Mouse (Mus musculus) ovary, postnatal 14 days (tissue): Measurements from ENCODE around the gene Ltv1.
"Not testable (repeated sequence)": the region's sequence is repeated elsewhere in the genome, so short reads cannot be mapped to it uniquely, and the experiment has no call there.

Source experiments
- DNase-seq: peaks from one replicate; pipeline ENCODE4 v3.0.0; 2022; ENCODE audit warnings: low spot score

The Ltv1 gene

DNA sequence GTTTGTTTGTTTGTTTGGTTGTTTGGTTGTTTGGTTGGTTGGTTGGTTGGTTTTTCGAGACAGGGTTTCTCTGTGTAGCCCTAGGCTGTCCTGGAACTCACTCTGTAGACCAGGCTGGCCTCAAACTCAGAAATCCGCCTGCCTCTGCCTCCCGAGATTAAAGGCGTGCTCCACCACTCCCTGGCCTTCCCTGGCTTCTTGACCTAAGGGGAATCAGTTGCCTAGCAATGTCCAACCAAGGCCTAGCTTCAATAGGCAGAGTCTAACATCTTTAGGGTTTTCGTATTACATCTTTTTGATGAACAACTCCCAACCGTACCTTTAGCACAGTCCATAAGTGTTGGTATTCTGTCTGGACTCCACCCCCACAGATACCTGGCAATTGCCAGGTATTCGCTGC lies 528 bp upstream of the Ltv1 start:
- DNase-seq = not testable (repeated sequence)

DNA sequence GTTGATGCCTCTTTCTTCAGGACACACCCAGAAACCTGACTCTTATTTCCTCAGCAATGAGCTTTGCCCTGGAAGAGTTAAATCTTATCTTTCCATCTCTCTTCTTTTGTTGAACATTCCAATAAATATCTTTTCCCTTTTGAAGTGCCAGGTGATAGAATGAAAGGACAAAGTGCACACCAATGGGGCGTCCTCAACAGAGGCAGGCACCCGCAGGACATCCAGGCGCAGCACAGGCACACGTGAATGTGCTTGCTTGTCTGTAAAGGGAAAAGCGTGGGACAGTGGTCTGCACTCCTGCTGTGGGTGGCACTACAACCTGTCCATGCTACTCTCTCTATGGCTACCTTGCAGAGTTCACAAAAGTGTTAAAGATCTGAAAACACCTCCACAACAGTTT lies 3.1 kb downstream of the Ltv1 start:
- DNase-seq = no peak

DNA sequence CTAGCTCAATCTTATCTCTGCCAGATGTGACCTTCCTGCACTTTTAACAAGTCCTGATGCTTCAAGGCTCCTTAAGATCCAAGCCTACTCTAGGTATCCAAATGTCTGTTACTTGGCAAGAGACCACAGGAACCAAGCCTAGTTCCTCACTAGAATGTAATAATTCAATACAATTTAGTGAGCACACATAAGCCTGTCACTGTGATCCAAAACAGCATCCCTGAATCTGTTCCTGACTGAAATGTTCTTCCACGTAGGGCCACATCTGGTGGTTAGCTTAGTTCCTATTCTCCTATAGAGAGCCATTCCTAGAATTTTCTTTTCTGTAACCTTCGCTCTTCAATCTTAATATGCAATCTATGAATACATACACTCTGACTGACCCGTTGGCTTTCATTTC lies 6.2 kb downstream of the Ltv1 start:
- no peak for DNase-seq

DNA sequence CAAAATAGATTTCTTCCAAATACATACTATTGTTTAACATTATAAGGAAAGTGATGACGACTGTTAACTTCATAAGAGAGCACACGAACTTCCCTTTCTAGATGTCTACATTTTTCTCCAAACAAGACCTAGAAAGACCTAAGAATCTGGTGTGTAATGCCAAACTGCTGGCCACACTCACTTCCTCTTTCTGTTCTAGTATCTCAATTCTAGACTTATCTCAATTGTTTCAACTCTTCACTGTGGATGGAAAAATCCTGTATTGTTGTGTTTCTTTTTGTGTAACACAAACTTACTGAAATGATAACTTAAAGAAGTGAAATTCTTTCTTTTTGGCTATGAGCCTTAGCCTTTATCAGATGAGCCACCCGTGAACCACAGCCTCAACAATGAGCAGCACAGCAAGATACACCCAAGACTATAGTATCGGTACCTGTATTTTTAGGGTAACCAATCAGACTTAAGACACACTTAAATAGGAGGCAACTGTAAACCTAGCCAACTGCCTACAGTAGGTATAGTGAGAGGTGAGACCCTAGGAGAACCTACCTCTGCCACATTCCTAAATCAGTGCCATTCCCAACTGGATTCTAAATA lies 8.7 kb downstream of the Ltv1 start:
- DNase-seq = no peak

DNA sequence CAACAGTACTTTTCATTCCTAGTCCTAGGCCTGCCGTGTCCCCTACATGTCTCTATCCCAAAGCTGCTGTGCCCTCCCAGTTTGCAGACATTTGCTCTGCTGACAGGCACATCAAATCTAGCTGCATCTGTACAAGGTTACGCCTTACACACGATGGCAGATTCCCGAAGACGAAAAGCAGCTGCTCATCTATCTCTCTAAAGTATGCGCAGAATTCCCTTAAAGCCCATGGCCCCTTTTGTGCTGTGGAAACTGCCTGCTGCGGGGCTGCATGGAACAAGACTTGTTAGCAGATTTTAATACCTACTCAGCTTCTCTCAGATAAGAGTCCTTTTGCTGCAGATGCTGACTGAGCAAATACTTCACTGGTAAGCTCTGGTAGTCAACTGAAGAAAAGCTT lies 12.8 kb downstream of the Ltv1 start:
- no peak for DNase-seq

DNA sequence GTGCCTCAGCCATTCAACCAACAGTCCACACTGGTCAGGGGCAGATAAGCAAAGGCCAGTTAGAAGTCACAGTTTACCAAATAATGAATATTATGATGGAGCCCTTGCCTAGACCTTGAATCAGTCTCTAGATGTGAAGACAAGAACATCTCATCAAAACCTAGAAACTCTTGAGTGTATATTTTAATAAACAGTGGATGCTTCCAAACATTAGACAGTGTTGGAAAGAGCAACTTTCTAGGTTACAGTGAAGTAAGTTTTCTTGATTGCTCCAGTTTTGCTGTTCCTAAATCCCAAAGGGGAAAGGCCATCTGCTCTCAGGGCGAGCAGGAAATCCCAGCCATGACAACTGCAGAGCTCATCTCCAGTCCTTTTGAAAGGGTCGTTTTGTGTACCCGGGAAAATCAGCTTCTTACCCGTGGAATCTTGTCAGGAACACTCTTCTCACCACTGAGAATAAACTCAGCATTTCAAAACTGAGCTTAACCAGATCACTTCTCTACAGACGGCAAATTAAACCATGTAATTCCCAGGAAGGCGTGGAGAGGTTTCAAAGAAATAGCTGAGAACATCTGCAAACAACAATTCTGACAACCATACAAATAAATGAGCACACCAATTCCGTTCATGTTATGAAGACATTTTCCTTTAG lies 14.9 kb downstream of the Ltv1 start, which contains the start of gene Zc2hc1b:
TSS of gene Zc2hc1b (minus strand) at position 51 of the 652 bp plus-strand sequence.
- DNase-seq = no peak

DNA sequence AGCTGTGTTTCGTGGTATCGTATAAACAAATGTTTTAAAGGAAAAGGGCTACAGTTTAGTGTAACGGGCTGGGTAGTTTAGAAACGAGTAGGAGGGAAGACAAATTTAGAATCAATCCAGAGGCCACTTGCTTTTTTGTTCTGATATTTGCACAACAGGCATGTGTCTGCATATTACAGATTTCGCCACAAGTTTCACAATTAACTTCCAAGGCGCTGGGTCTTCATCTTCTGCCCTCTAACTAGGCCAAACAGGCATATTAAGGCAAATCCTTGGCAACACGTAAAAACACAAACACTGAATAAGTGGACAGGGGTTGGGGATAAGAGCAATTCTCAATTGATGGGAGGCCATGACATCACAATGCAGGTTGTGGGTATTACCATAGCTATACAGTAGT lies 17.1 kb downstream of the Ltv1 start:
- DNase-seq = no peak

DNA sequence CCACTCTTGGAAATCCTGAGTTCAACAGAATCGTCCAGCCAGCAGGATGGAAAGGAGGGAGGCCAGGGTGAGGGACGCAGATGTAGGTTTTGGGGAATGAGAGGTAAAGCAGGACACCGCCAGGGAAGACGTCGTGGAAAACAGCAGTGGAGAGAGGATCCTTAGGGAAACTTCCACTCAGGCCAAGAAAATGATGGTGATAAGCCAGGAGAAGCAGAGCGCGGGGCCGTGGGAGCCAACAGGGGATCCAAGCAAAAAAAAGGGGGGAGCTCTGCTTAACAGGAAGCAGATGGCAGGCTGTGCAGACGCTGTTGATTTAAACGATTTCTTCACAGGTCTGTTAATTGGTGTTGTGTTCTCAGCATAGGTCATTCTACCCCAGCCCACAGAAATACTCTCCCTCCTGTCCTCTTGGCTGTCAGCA lies 20.2 kb downstream of the Ltv1 start:
- no peak for DNase-seq

DNA sequence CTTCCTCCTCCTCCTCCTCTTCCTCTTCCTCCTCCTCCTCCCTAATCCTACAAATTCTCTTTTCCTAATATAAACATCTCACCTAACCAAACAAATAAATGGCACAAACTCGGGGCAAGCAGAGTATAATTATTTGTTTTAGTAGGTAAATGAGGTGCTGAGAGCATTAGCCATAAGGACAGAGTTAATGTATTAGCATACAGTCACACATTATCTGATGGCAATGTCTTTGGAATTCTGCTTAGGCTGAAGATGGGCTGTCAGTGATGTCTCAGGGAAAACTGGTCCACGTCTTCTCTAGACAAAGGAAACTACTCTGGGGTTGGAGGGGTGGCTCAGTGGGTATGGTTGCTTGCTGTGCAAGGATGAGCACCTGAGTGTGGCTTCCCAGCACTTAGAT lies 21.5 kb downstream of the Ltv1 start:
- no peak for DNase-seq

DNA sequence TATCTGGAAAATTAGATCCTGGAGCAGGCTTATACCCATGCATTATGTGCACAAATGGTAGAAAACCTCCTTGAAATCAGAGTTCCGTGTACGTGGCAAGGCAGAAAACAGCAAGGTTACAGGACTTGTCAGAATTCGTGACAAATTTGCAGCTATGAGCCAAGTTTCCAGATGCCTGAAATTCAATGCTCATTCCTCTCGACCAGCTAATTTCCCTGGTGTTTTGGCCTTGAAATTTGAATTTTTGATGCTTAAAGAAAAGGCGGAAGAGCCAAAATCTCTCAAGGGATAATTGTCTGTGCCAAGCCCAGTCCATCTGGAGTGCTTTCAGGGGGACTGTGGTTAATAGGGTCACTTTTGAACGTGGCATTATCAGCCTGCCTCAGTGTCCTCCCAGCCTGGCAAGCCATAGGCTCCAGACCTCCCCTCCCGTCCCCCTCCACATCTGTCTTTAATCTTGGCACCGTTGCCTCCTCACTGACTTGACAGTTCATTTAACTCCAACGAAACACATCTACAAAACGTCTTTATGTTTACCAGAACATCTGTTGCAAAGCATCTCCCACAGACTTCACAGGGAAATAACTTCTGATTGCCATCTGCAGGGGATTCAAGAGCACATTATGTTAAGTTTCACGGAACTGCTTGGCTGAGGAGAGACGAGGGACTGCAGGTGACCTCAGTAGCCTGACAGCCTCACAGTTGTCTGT lies 22.1 kb downstream of the Ltv1 start:
- no peak for DNase-seq

DNA sequence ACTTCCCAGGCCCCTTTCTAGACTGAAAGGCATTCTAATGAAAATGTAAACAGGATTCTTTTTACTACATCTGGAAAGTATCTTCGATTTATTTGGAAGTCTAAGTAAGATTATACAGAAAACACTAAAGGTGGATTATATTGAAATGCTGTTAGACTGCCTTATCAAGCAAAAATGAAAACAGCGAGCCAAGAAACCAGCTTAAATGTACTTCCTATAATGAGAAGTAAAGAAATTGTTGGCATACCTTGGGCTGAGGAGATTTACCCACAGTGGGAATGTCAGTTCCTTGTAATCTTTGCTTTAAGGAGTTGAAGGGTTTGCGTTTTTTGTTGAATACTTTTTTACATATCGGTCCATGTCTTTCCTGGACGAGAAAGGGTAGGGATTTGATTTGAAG lies 24.5 kb downstream of the Ltv1 start:
- no peak for DNase-seq

DNA sequence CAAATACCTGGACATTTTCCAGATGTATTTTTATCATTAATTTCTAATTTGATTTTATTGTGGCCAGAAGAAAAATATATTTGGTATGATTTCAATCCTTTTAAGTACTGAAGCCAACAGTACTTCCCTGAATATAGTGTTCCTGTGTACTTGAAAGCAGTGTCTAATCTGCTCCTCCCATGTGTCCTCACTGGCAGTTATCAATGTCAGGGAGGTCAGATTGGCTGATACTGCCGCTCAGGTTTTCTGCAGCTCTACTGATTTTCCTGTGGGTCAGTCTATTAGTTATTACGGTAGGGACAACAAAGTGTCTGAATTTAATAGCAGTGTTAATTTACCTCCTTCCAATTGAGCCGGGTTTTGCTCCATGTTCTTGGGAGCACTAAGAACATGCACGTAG lies 30.9 kb downstream of the Ltv1 start:
- no peak for DNase-seq

DNA sequence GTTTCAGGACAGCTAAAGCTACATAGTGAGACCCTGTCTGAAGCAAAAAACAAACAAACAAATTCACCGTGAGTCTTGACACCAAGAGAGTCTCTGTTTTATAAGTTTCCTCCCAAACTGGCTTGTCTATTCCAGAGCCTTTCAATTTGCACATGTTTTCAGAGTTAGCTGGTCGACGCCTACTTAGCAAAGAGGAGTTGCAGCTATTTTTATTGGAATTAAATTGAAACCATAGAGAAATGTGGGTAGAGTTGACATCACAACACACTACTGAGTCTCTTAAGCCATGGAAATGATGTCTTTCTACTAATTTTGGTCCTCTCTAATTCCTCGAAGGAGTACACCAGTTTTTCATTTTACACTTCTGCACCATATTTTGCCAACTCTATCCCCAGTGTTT lies 32.1 kb downstream of the Ltv1 start:
- DNase-seq = no peak

DNA sequence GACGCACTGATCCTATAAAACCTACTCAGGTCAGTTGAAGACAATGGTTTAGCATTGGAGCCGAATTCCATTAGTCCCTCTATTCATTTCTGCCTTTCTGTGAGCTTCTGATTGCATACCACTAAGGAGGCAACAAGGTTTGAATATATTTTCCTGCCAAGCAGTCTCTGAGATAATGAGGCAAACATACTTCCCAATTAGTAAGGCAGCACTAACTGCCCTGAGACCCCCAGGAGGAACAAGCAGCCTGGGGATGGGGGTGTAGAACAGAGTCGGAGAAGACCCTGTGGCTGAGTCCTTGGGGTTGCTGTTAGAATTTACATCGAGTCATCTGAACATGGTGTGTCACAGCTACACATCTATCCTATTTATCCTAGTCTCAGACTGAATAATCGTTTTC lies 37.6 kb downstream of the Ltv1 start:
- DNase-seq = no peak

DNA sequence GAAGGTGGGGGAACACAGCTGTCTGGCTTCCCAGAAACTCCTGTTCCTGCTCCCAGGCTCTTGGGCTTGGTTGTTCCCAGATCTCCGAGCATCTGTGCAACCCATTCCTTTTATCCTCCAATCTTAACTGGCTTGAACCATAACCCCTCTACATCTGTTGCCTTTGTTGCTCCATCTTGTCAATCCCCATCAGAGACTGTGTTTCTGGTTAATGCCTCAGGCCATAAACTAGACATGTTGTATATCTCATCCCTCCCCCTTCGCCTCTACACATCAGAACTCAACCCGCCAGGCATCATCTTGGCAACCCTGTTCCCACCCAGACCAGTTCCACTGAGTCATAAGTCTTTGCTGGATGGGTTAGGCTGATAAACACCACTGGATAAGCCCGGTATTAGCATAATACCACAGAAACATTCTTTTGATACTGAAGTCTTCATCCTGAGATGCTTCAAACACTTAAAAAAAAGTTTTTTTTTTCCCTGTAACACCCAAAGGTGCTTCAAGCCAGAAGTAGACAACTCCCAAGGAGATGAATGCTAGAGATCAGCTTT lies 40.1 kb downstream of the Ltv1 start:
- no peak for DNase-seq

DNA sequence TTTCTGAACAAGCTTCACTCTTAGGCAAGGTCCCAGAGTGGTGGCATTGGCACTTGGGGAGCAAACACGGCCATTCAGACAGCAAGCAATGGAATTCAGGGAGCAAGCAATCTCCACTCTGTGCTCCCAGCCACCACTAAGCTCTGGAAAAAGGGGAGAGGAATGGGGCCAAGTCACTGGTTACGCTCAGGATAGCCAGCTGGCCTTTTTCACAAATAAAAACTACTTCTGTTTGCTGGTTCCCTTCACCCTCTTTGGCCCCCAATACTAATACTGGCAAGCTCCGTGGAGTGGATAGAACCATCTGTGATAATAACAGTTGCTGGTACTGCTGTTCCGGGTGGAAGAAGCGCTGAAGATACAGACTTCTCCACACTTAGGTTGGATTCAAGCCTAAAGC lies 41.6 kb downstream of the Ltv1 start:
- peak; percentile 8 for DNase-seq

DNA sequence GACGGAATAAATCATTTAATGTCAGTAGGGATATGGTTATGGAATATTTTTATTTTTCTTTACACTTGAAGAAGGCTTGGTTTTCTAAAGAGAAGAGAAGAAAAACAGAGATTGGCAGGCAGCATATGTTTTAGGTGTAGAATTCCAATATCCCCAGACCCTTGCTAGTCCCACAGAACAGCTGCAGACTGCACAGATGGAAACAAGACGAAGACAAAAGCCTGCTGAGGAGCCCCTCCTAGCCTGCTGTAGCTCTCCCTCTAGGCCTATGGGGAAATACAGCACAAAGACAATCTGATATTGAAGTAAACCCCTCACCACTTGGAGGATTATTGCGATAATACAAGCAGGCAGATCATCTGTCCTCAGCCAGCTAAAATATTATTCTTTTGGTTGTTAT lies 42.5 kb downstream of the Ltv1 start:
- DNase-seq = no peak

DNA sequence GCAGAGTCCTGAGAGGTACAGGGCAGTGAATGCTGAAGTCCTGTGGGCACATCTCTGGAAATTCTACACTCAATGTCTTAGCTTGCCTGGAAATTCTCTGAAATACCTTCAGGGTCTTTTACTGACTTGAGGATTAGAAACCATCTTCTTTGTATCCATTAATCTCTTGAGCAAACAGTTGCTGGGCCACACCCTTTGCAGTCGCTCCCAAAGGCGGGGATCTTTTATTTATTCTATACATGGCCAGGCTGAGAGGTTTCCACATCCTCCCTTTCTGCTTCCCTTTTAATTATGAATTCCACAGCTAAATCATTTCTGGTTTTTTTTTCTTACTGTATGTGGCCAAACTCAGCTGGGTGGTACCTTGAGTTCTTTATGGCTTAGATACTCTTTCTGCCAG lies 52.5 kb downstream of the Ltv1 start:
- no peak for DNase-seq

DNA sequence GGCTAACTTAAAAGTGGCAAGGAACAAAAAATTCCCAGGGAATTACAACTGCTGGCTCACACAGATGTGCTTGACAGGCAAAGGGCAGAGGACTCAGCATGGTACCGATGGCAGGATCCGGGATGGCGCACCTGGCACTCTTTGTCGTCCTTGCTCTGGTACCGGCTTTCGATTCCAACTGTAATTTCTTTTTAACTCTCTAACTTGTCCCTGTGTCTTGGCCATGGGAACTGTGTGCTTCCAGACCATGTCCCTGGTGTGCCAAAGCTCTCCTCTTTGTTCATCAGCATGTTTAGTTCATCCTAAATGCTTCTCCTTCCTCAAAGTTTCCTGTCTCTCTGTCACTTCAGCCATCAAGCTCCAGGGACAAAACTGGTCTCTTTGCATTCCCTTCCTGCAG lies 55.1 kb downstream of the Ltv1 start:
- DNase-seq = no peak

DNA sequence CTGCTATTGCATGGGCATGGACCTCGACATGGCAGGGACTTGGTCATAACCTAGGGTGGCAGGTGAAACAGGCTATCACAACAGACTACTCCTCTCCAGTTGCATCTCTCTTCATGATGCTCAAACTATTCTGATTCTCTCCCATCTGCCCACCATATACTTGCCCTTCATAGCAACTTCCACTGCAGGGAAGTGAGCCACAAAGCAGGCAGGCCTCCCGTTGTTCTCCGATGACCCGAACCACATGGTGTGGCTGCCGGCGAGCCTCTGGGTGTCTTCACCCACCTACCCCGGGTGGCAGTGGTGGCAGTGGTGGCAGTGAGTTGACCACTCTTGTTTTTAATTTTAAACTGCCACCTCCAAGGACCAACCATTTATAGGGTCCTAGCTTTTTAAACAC lies 57.2 kb downstream of the Ltv1 start:
- no peak for DNase-seq

DNA sequence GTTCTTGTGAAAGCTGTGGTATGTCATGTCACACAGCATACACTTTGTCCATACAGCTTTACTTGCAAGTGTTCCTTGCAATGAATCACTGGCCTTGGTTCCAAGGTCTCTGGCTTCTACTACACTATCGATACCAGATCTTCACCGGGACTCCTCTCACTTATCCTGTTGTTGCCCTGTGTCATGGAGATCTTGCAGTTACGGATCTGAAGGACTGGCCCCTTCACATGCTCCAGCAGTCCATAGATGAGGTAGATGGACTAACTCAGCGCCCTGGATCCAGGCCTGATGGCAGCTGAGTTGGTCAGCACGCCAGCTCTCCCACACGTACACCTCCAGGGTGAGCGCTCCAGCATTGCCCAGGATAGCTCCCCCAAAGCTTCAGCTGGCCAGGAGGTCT lies 57.7 kb downstream of the Ltv1 start:
- DNase-seq = no peak

DNA sequence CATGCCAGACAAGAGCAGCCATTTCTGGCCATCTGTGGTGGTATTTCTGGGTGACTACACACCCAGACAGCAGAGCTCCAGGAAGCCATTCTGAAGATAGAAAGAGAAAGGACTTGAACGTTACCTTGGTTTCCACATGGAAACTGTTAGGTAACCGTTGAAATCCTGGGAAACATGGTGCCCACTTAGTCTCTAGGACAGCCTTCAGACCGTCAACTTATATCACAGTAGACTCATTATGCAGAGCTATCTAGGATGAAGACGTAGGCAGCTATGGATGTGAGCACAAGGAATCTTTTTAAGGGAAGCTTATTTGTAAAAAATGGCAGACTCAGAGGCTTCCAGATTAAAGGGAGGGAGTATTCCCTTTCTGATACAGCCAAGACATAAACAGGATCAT lies 59.1 kb downstream of the Ltv1 start:
- DNase-seq = no peak
